Mouse (Mus musculus) monocyte, adult 2 months (primary cell): ENCODE results near the gene Gpcpd1.

Experiments used
- DNase-seq, 2 experiments: peaks; one replicate each; pipeline ENCODE4 v3.0.0; 2022; ENCODE audit warnings: low spot score in 2 of 2, low read depth in 1 of 2

The Gpcpd1 gene

GRCm38 (mm10) chr2:132589906-132590538 is 2.5 kb upstream of the Gpcpd1 start:
- DNase-seq = no peak

- no peak for DNase-seq
These were observed 1.5 kb downstream of the Gpcpd1 start for GRCm38 (mm10) chr2:132586006-132586405.

DNA sequence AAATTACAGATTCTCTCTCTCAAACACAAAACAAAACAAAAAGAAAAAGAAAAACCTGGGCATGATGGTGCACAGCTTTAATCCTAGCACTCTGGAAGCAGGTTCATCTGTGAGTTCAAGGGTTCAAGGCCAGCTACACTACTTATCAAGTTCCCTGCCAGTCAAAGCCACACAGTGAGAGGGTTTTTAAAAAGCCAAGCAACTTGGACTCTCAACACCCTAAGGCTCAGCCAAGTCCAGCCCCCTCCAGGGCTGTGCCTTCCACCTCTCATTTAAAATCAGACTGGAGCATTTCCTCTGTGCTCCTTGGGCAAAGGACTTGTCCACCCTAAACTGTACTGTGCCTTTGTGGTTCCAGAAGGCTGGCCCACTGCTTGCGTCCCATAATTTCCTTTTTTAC is 3.3 kb downstream of the Gpcpd1 start:
- DNase-seq = no peak

GRCm38 (mm10) chr2:132583126-132583525 is 4.4 kb downstream of the Gpcpd1 start:
- DNase-seq = no peak

GRCm38 (mm10) chr2:132582227-132582626 is 5.3 kb downstream of the Gpcpd1 start:
- no peak for DNase-seq

DNA sequence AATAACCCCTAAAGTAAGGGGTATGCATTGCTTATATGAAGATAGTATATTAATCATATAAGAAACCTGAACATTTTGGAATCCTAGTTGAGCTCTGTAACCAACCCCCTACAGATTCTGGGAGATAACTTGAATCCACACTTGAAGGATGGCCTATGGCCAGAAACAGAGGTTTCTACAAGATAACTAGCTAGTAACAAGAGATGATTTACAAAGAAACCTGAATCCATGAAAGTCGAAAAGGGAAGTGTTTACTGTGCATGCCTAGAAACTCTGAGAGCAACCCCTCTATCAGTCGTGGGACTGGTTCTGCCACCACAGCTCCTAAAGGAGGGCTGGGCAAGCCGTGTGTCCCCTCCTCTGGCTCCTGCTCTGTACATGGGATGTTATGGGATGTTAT is 7.8 kb downstream of the Gpcpd1 start:
- DNase-seq = no peak

- DNase-seq = no peak
These were observed 8.8 kb downstream of the Gpcpd1 start for GRCm38 (mm10) chr2:132578711-132579110.

- DNase-seq = peak; percentile 96 to 98
These were observed 9.5 kb downstream of the Gpcpd1 start for GRCm38 (mm10) chr2:132578059-132578458.

- DNase-seq = peak; percentile 63 to 83
These were observed 10.0 kb downstream of the Gpcpd1 start for GRCm38 (mm10) chr2:132577431-132577981.

DNA sequence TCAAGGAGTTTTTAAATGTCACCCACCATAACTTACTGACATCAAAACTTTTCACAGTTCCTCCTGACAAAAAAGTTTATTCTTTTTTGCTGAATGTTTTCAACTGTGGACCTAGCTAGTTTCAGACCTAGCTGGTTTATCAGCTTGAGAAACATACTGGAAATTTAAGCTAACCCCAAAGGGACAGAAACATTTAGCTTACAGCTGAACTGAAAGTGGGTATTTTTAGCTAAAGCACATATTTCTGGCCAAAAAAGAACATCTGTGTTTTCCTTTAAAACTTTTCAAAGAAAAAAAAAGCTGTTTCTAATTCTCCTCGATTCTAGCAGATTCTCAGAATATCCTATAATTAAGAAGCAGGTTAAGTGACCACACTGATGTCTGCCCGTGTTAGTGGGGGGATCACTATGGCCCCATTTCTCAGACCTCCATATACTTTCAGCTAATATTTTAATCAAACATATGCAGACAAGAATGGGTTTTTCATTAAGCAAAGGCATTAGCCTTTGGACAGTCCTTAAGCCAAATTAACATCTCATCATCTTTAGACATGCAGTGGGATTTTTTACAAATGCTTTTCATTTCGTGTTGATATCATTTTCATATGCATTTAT is 10.9 kb downstream of the Gpcpd1 start:
- DNase-seq = no peak

DNA sequence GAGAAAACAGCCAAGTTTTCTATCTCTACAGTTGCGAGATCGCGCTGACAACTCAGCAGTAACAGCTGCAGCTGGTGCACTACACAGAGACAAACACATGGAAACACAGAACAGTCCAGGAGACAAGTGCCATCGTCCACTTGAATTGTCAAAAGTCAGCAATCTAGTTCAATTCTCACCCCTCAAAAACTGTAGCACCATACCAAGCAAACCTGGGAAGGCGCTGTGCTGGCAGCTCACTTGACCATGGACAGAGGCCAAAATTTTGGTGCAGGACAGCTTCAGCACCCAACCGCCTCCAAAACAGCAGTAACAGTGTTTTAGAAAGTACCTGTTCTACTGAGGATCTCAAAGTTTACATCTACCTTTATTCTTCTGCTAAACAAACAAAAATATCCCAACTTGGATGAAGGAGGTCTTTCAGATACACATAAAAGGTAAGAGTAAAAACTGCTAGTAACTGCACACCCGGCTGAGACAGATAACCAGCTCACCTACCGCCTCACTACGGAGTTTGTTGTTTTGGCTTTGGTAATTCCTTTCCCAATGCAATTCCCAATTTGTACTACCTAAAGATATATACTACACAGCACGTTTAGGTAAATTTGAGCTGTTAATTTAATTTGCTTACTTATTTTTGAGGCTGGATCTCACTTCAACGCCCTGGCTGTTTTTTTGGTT is 11.6 kb downstream of the Gpcpd1 start:
- DNase-seq = no peak

GRCm38 (mm10) chr2:132575256-132575655 is 12.3 kb downstream of the Gpcpd1 start:
- no peak for DNase-seq

DNA sequence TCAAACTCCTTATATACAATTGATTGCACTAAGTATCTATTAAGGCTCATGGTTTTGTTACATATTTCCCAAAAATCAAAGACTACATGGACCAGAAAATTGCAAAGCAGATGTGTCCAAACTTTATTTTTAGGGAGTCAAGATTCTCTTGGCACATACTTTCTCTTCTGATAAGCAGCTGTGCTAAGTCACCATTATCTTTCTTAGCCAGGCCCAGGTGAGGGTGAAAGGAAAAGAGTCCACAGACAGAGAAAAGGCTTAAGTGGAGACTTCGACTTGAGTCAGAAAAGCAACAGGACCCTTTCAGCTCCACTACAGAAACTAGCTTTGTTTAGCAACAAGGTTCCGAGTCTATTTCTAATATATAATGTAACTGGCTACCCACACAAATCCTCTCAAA is 14.2 kb downstream of the Gpcpd1 start:
- no peak for DNase-seq

- no peak for DNase-seq
These were observed 14.9 kb downstream of the Gpcpd1 start for GRCm38 (mm10) chr2:132572651-132573050.

- DNase-seq = no peak
These were observed 16.2 kb downstream of the Gpcpd1 start for GRCm38 (mm10) chr2:132571301-132571700.

DNA sequence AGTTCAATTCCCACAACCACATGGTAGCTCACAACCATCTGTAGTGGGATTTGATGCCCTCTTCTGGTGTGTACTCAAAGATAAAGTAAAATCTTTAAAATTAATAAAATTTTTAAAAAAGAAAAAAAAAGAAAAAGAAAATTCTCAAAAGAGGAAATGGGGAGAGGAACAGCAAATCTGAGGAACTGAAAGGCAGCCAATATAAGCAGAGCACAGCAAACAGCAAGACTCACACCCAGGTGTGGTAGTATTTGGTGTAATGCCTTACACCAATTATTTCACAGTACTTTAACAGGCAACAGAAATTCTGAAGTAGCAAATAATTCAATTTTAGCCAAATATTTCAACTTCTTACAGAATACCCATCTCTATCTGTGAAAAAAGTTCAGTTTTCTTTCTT is 16.7 kb downstream of the Gpcpd1 start:
- DNase-seq = no peak

DNA sequence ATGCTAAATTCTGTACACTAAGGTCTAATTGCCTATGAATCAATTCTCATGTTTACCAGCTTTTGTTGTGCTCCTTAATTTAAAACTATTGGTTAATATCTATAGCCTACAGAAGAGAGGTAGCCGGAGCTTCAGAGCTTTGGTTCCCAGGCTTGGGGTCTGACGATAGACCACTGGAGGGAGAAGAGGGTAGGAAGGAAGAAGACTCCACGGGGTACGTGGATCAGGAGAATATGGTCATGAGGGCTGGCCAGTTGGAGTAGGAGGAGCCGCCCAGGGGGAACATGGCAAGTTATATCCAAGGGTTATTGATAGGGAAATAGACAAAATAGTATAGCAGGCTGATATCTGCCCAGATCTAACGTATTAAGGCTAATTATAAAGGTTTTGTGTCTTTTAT is 17.8 kb downstream of the Gpcpd1 start:
- no peak for DNase-seq

DNA sequence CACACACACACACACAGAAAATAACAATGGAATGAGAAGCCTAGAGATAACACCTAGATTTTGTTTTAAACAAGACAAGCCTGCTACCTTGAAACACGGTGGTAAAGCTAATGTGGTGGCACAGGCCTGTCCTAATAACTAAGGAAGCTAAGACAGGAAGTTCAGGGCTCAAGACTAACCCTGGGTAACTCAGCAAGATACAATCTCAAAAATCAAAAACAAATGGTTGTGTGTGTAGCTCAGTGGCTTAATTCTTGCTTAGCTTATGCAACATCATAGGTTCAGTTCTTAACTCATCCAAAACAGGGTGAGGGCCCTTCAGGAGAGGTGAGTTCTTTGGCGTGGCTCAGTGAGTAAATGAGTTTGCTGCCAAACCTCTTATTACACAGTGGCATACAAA is 20.1 kb downstream of the Gpcpd1 start:
- no peak for DNase-seq

GRCm38 (mm10) chr2:132561860-132562259 is 25.7 kb downstream of the Gpcpd1 start:
- DNase-seq = no peak

DNA sequence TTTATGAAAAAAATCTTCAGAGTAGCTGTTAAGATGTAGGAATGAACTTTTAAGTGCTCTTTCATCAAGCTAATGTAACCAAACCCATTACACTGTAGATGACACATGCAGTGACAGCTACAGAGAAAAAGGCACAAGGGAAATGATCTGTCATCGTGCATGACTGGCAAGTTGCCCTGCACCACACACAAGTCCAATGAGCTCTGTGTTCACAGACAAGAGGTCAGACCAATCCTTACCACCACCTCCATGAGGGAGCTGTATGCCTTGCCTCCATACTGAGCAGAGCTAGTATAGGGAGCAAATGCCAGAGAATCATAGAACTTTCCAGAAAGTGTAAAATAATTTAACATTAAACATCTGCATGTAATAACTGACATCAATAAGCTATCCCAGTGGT is 59.7 kb downstream of the Gpcpd1 start:
- DNase-seq = no peak

- DNase-seq = no peak
These were observed 60.5 kb downstream of the Gpcpd1 start for GRCm38 (mm10) chr2:132526894-132527532.

- DNase-seq = no peak
These were observed 61.4 kb downstream of the Gpcpd1 start for GRCm38 (mm10) chr2:132526110-132526509.
